Mouse (Mus musculus) embryonic facial prominence, embryonic 15.5 days (tissue): ENCODE results near the gene Fmo6. TPM values are rescaled to one million over a fixed set of nuclear protein-coding genes. Genes with fewer than 3 reads are reported as not detected.
A peak's percentile ranks its signal among the peaks of the same experiment; 100 is the strongest.

Experiments used
- ATAC-seq: fragments of 200-750 bp; cut with Nextera tagmentation; 2 replicates; pipeline ENCODE4 v1.8.0; 2017; ENCODE audit warnings: low read depth, moderate TSS enrichment; ENCODE audit not compliant: insufficient number of reproducible peaks, low FRiP score, low TSS enrichment
- H3K27ac ChIP-seq: fragments of 300-500 bp; sonication (generic); replicated peaks from 2 replicates; pipeline ENCODE4 v1.5.1; 2015; ENCODE audit warnings: mild to moderate bottlenecking, inconsistent platforms
- H3K27me3 ChIP-seq: fragments of 300-500 bp; sonication (generic); 2 replicates; pipeline ENCODE4 v1.6.1; 2015; ENCODE audit warnings: inconsistent platforms
- H3K36me3 ChIP-seq: fragments of 300-500 bp; sonication (generic); 2 replicates; pipeline ENCODE4 v1.6.1; 2015; ENCODE audit warnings: mild to moderate bottlenecking, inconsistent platforms
- H3K4me1 ChIP-seq: fragments of 300-500 bp; sonication (generic); 2 replicates; pipeline ENCODE4 v1.6.1; 2015; ENCODE audit warnings: inconsistent platforms
- H3K4me2 ChIP-seq: fragments of 300-500 bp; sonication (generic); replicated peaks from 2 replicates; pipeline ENCODE4 v1.6.1; 2015; ENCODE audit warnings: mild to moderate bottlenecking, inconsistent platforms
- H3K4me3 ChIP-seq: fragments of 300-500 bp; sonication (generic); replicated peaks from 2 replicates; pipeline ENCODE4 v1.5.1; 2015; ENCODE audit warnings: mild to moderate bottlenecking, inconsistent platforms
- H3K9ac ChIP-seq: fragments of 300-500 bp; sonication (generic); 2 replicates; pipeline ENCODE4 v1.6.1; 2015; ENCODE audit warnings: inconsistent platforms
- H3K9me3 ChIP-seq: fragments of 300-500 bp; sonication (generic); replicated peaks from 2 replicates; pipeline ENCODE4 v1.6.1; 2016; ENCODE audit warnings: inconsistent platforms
- whole genome bisulfite sequencing: fragments of 180-500 bp; shearing (Covaris S2); methylation state at CpG from one replicate; pipeline ENCODE4 v1.1.7; 2015; 5-methylcytosine and 5-hydroxymethylcytosine counted together
- polyA plus RNA-seq: library from polyadenylated mRNA; unstranded; fragments of >200 nt; fragmentation: Nextera tagmentation; extraction: Ambion mirVana; gene quantifications from 2 replicates; pipeline ENCODE4 v1.2.1, GENCODE M21; 2015

Gene Fmo6
- polyA plus RNA-seq, 1 experiment from 2014 or later, result 11.3 TPM

GRCm38 (mm10) chr1:162912085-162912484 lies 25.2 kb downstream of the Fmo6 start:
- Histone ChIP-seq H3K36me3 (no peaks in the 10 kb centered on the region), H3K27ac (no peak overlapping the region), H3K4me2 (no peak overlapping the region), H3K9me3 (no peaks in the 10 kb centered on the region), H3K9ac (no peak overlapping the region), H3K27me3 (no peaks in the 10 kb centered on the region), H3K4me3 (no peak overlapping the region), H3K4me1 (no peaks in the 10 kb centered on the region)
- no peak for ATAC-seq

- no peak overlapping the region for H3K4me3 ChIP-seq
- no peak overlapping the region for H3K9ac ChIP-seq
- no peaks in the 10 kb centered on the region for H3K36me3 ChIP-seq
- H3K4me1 ChIP-seq, result peaks cover 9% of the 10 kb centered on the region
- no peaks in the 10 kb centered on the region for H3K27me3 ChIP-seq
- ATAC-seq, result peak; percentile 63; the same call in 1 of the 2 replicates
- WGBS, result 27% methylated on average over 4 of the region's 4 CpGs
- H3K27ac ChIP-seq, result no peak overlapping the region
- H3K9me3 ChIP-seq, result no peaks in the 10 kb centered on the region
- H3K4me2 ChIP-seq, result no peak overlapping the region
These were observed 35.4 kb downstream of the Fmo6 start for GRCm38 (mm10) chr1:162901879-162902278.

- no peaks in the 10 kb centered on the region for H3K9me3 ChIP-seq
- no peak within 1 kb of the TSS for H3K9ac ChIP-seq
- H3K27ac ChIP-seq, result no peak within 1 kb of the TSS
- no peaks in the 10 kb centered on the region for H3K36me3 ChIP-seq
- H3K4me3 ChIP-seq, result no peak within 1 kb of the TSS
- H3K4me1 ChIP-seq, result peaks cover 9% of the 10 kb centered on the region
- peak; percentile 19; the same call in 1 of the 2 replicates for ATAC-seq
- no peaks in the 10 kb centered on the region for H3K27me3 ChIP-seq
- H3K4me2 ChIP-seq, result no peak within 1 kb of the TSS
- WGBS, result 59% methylated on average over 14 of the region's 14 CpGs
These were observed 39.2 kb downstream of the Fmo6 start, which contains the start of gene Fmo2 for GRCm38 (mm10) chr1:162897838-162898811. Gene Fmo2, minus strand, starts transcription at chr1:162898726.

- Histone ChIP-seq H3K4me2 (no peak overlapping the region), H3K4me1 (peaks cover 7% of the 10 kb centered on the region; the same call in 1 of the 2 replicates), H3K27me3 (no peaks in the 10 kb centered on the region), H3K9me3 (no peaks in the 10 kb centered on the region), H3K27ac (no peak overlapping the region), H3K36me3 (no peaks in the 10 kb centered on the region), H3K4me3 (no peak overlapping the region), H3K9ac (no peak overlapping the region)
- 37% methylated on average over 6 of the region's 6 CpGs for WGBS
- ATAC-seq, result no peak
These were observed 41.4 kb downstream of the Fmo6 start for GRCm38 (mm10) chr1:162895900-162896299.

- no peak for ATAC-seq
These were observed 44.3 kb downstream of the Fmo6 start for GRCm38 (mm10) chr1:162893014-162893413.

GRCm38 (mm10) chr1:162891980-162892451 lies 45.3 kb downstream of the Fmo6 start:
- no peak overlapping the region for H3K4me3 ChIP-seq
- H3K36me3 ChIP-seq, result no peaks in the 10 kb centered on the region
- no peak overlapping the region for H3K4me2 ChIP-seq
- H3K27ac ChIP-seq, result no peak overlapping the region
- no peaks in the 10 kb centered on the region for H3K27me3 ChIP-seq
- ATAC-seq, result no peak
- H3K4me1 ChIP-seq, result 0 out of 2 replicates have a peak, but pooled peaks cover 3% of the 10 kb centered on the region
- no peak overlapping the region for H3K9ac ChIP-seq
- H3K9me3 ChIP-seq, result no peaks in the 10 kb centered on the region
- 34% methylated on average over 6 of the region's 6 CpGs for whole genome bisulfite sequencing

More at GRCm38 (mm10) chr1:162893014-162893413, 44.3 kb downstream of the Fmo6 start:
- no peak overlapping the region for H3K9ac ChIP-seq
- peaks cover 4% of the 10 kb centered on the region; the same call in 1 of the 2 replicates for H3K4me1 ChIP-seq
- H3K36me3 ChIP-seq, result no peaks in the 10 kb centered on the region
- H3K9me3 ChIP-seq, result no peaks in the 10 kb centered on the region
- no peak overlapping the region for H3K27ac ChIP-seq
- H3K27me3 ChIP-seq, result no peaks in the 10 kb centered on the region
- 86% methylated on average over 6 of the region's 6 CpGs for WGBS
- H3K4me2 ChIP-seq, result no peak overlapping the region
- H3K4me3 ChIP-seq, result no peak overlapping the region

- 80% methylated on average over 12 of the region's 12 CpGs for WGBS
- no peaks in the 10 kb centered on the region for H3K9me3 ChIP-seq
- no peak overlapping the region for H3K4me3 ChIP-seq
- H3K27ac ChIP-seq, result no peak overlapping the region
- H3K36me3 ChIP-seq, result no peaks in the 10 kb centered on the region
- no peak overlapping the region for H3K9ac ChIP-seq
- H3K27me3 ChIP-seq, result no peaks in the 10 kb centered on the region
- 0 out of 2 replicates have a peak, but pooled peaks cover 3% of the 10 kb centered on the region for H3K4me1 ChIP-seq
- no peak for ATAC-seq
- no peak overlapping the region for H3K4me2 ChIP-seq
These were observed 48.7 kb downstream of the Fmo6 start for GRCm38 (mm10) chr1:162888646-162889045.

GRCm38 (mm10) chr1:162887644-162888043 lies 49.7 kb downstream of the Fmo6 start:
- H3K27me3 ChIP-seq, result no peaks in the 10 kb centered on the region
- no peak for ATAC-seq
- H3K9ac ChIP-seq, result no peak overlapping the region
- H3K4me1 ChIP-seq, result 0 out of 2 replicates have a peak, but pooled peaks cover 3% of the 10 kb centered on the region
- no peak overlapping the region for H3K4me3 ChIP-seq
- H3K27ac ChIP-seq, result no peak overlapping the region
- no peak overlapping the region for H3K4me2 ChIP-seq
- no peaks in the 10 kb centered on the region for H3K9me3 ChIP-seq
- H3K36me3 ChIP-seq, result no peaks in the 10 kb centered on the region
- 87% methylated on average over 7 of the region's 7 CpGs for whole genome bisulfite sequencing

GRCm38 (mm10) chr1:162886138-162886816 lies 51.0 kb downstream of the Fmo6 start:
- Histone ChIP-seq H3K4me2 (no peak overlapping the region), H3K27me3 (no peaks in the 10 kb centered on the region), H3K4me3 (no peak overlapping the region), H3K36me3 (no peaks in the 10 kb centered on the region), H3K27ac (no peak overlapping the region), H3K4me1 (no peaks in the 10 kb centered on the region), H3K9ac (no peak overlapping the region), H3K9me3 (no peaks in the 10 kb centered on the region)
- WGBS, result 86% methylated on average over 11 of the region's 11 CpGs
- ATAC-seq, result no peak

- Histone ChIP-seq H3K4me3 (no peak overlapping the region), H3K4me2 (no peak overlapping the region), H3K9ac (no peak overlapping the region), H3K4me1 (no peaks in the 10 kb centered on the region), H3K36me3 (no peaks in the 10 kb centered on the region), H3K27ac (no peak overlapping the region), H3K9me3 (no peaks in the 10 kb centered on the region), H3K27me3 (no peaks in the 10 kb centered on the region)
- WGBS, result 68% methylated on average over 4 of the region's 4 CpGs
- no peak for ATAC-seq
These were observed 54.6 kb downstream of the Fmo6 start for GRCm38 (mm10) chr1:162882681-162883080.
